ENCODE assay signal across 7 mouse cellular contexts in the genomic region with DNA sequence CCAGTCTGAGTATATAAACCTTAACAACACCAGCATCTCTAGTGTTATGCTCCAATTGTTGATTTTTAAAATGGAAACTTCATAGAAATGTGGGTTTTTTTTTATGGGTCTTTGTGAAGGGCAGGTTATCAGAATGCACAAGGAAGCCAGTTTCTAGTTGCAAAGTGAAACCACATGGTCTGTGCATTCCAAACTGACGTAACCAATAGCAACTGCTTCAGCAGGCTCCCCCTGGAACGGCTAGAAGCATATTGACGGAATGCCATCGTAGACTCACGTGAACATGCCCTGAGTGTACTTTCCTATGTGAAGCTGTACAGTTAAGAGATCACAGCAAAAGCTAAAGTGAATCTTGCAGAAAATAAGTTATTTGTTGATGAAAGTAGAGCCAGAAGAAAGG.
DNase-seq lines count a peak whose midpoint lies in the region; ATAC-seq and TF ChIP-seq lines count a peak whose summit lies in the region.

No protein-coding gene starts in this region.

- H3K4me2 ChIP-seq in heart, embryonic 14.5 days (ENCODE audit: low read length): peak overlapping the region; percentile 46
- no peak overlapping the region for H3K4me2 ChIP-seq in midbrain, embryonic 12.5 days (replicated peaks)

- no peaks in the 10 kb centered on the region; a peak in 1 of 4 replicates for H3K4me1 ChIP-seq in MEL (ENCODE audit: control insufficient read depth in 1 of 2, insufficient read depth in 2 of 2, low read length in 2 of 2)
- H3K4me1 ChIP-seq in heart, embryonic 14.5 days (ENCODE audit: control insufficient read depth in 2 of 2, insufficient read depth in 2 of 2, low read length in 2 of 2): peaks cover 0 to 8% of the 10 kb centered on the region in 2 experiments; a peak in 2 of 4 replicates
- H3K4me1 ChIP-seq in midbrain, embryonic 12.5 days: peaks cover 4% of the 10 kb centered on the region; the same call in 1 of the 2 replicates

- H3K27ac ChIP-seq in MEL (ENCODE audit: control insufficient read depth, low read depth, low read length): peak overlapping the region; percentile 29; the same call in 1 of the 2 replicates
- H3K27ac ChIP-seq in heart, embryonic 14.5 days (replicated peaks in 1 of 2; ENCODE audit: control insufficient read depth in 1 of 2, insufficient read depth in 1 of 2, low read depth in 2 of 2, low read length in 2 of 2): no peak overlapping the region
- no peak overlapping the region for H3K27ac ChIP-seq in midbrain, embryonic 12.5 days (replicated peaks)

- ATAC-seq in heart, embryonic 14.5 days (ENCODE audit: insufficient number of reproducible peaks, insufficient read depth, low FRiP score, low read depth): peak; percentile 64
- ATAC-seq in midbrain, embryonic 12.5 days (ENCODE audit: low FRiP score, low read depth): peak; percentile 88

- peak; percentile 52 for DNase-seq in MEL (ENCODE audit: low read depth, low spot score)
- peak; percentile 42 for DNase-seq in brain, adult 2 months (ENCODE audit: low read depth, low spot score)
- no peak for DNase-seq in adrenal gland, adult 2 months
- DNase-seq in kidney, adult 8-10 months: no peak
- no peak for DNase-seq in urinary bladder, postnatal 25 days (ENCODE audit: low spot score)

- no peak for TF ChIP-seq POLR2A in MEL (IDR thresholded peaks at IDR 0.05; ENCODE audit: control insufficient read depth in 1 of 2, insufficient read depth in 1 of 2, low read depth in 1 of 2, low read length in 2 of 2, poor library complexity in 1 of 2)

- H3K27me3 ChIP-seq in MEL (ENCODE audit: control insufficient read depth in 1 of 2, insufficient read depth in 2 of 2, low read length in 2 of 2): no peaks in the 10 kb centered on the region
- H3K27me3 ChIP-seq in heart, embryonic 14.5 days (ENCODE audit: control insufficient read depth, insufficient read depth, low read length): no peaks in the 10 kb centered on the region
- H3K27me3 ChIP-seq in midbrain, embryonic 12.5 days: no peaks in the 10 kb centered on the region

- no peak for TF ChIP-seq EP300 in MEL (IDR thresholded peaks at IDR 0.05; ENCODE audit: low read depth in 1 of 2, low read length in 2 of 2)

- WGBS in heart, embryonic 14.5 days: 9% methylated on average over 5 of the region's 5 CpGs
- WGBS in midbrain, embryonic 12.5 days: 29% methylated on average over 5 of the region's 5 CpGs

- no peaks in the 10 kb centered on the region for H3K79me2 ChIP-seq in MEL (ENCODE audit: control insufficient read depth, insufficient read depth, low read length, poor library complexity)

- TF ChIP-seq CTCF in MEL (IDR thresholded peaks at IDR 0.05 in 2 of 3, conservative IDR thresholded peaks at IDR 0.05 in 1 of 3; ENCODE audit: control insufficient read depth in 1 of 3, insufficient read depth in 1 of 3, low read depth in 2 of 3, low read length in 3 of 3, poor library complexity in 1 of 3, severe bottlenecking in 1 of 3): no peak

- H3K9me3 ChIP-seq in MEL (replicated peaks; ENCODE audit: insufficient read depth, low read length): no peaks in the 10 kb centered on the region
- no peaks in the 10 kb centered on the region for H3K9me3 ChIP-seq in heart, embryonic 14.5 days (ENCODE audit: control insufficient read depth, low read length)
- no peaks in the 10 kb centered on the region for H3K9me3 ChIP-seq in midbrain, embryonic 12.5 days

- TF ChIP-seq RAD21 in MEL (IDR thresholded peaks at IDR 0.05; ENCODE audit: low read depth, low read length): no peak

- peak overlapping the region; percentile 60 for H3K9ac ChIP-seq in MEL (ENCODE audit: control insufficient read depth, low read depth, low read length, poor library complexity, severe bottlenecking)
- H3K9ac ChIP-seq in heart, embryonic 14.5 days (ENCODE audit: low read length): no peak overlapping the region
- no peak overlapping the region for H3K9ac ChIP-seq in midbrain, embryonic 12.5 days (replicated peaks)

- H3K4me3 ChIP-seq in MEL (ENCODE audit: control insufficient read depth in 1 of 2, insufficient read depth in 1 of 2, low read depth in 2 of 2, low read length in 2 of 2): peak overlapping the region; percentile 26 to 57
- peak overlapping the region in 1 of 2 experiments; percentile 7; a peak in 1 of 4 replicates for H3K4me3 ChIP-seq in heart, embryonic 14.5 days (ENCODE audit: control insufficient read depth in 1 of 2, insufficient read depth in 1 of 2, low read depth in 1 of 2, low read length in 2 of 2)
- H3K4me3 ChIP-seq in midbrain, embryonic 12.5 days: no peak overlapping the region

- peaks cover 0 to 4% of the 10 kb centered on the region in 2 experiments; a peak in 1 of 4 replicates for H3K36me3 ChIP-seq in MEL (ENCODE audit: control insufficient read depth in 1 of 2, insufficient read depth in 2 of 2, low read length in 2 of 2)
- H3K36me3 ChIP-seq in heart, embryonic 14.5 days (ENCODE audit: control insufficient read depth, insufficient read depth, low read length): peaks cover 4% of the 10 kb centered on the region; the same call in 1 of the 2 replicates
- H3K36me3 ChIP-seq in midbrain, embryonic 12.5 days: no peaks in the 10 kb centered on the region

TF ChIP-seq in MEL, 35 proteins besides CTCF, POLR2A, EP300 and RAD21:
- TF ChIP-seq MEF2A (IDR thresholded peaks at IDR 0.05; ENCODE audit: extremely low read depth, insufficient replicate concordance, low read depth, low read length, poor library complexity, severe bottlenecking) (no peak), CHD1 (IDR thresholded peaks at IDR 0.05; ENCODE audit: low read depth, low read length) (no peak), KAT2A (conservative IDR thresholded peaks at IDR 0.05; ENCODE audit: low read depth, low read length) (no peak), GABPA (IDR thresholded peaks at IDR 0.05; ENCODE audit: low read depth, low read length) (no peak), MAX (IDR thresholded peaks at IDR 0.05; ENCODE audit: low read length) (peak; percentile 70), ETS1 (IDR thresholded peaks at IDR 0.05; ENCODE audit: low read depth, low read length) (peak; percentile 29; the same call in 1 of the 2 replicates), HCFC1 (IDR thresholded peaks at IDR 0.05; ENCODE audit: low read depth, low read length) (no peak), JUND (IDR thresholded peaks at IDR 0.05; ENCODE audit: low read depth, low read length) (no peak), BHLHE40 (IDR thresholded peaks at IDR 0.05; ENCODE audit: borderline replicate concordance, low read depth, low read length) (0 out of 2 replicates have a peak, but pooled peaks have one; percentile 47), MXI1 (IDR thresholded peaks at IDR 0.05; ENCODE audit: low read depth, low read length) (peak; percentile 69), MYC (IDR thresholded peaks at IDR 0.05; ENCODE audit: low read depth, low read length) (0 out of 2 replicates have a peak, but pooled peaks have one; percentile 35), RCOR1 (IDR thresholded peaks at IDR 0.05; ENCODE audit: low read depth, low read length) (no peak), NELFE (IDR thresholded peaks at IDR 0.05; ENCODE audit: low read depth, low read length) (no peak), MAZ (IDR thresholded peaks at IDR 0.05; ENCODE audit: low read depth, low read length) (no peak), SMC3 (IDR thresholded peaks at IDR 0.05; ENCODE audit: low read depth, low read length) (no peak), USF1 (IDR thresholded peaks at IDR 0.05; ENCODE audit: low read depth, low read length) (peak; percentile 43; the same call in 1 of the 2 replicates), POLR2AphosphoS2 (IDR thresholded peaks at IDR 0.05; ENCODE audit: low read length) (no peak), TAL1 (IDR thresholded peaks at IDR 0.05; ENCODE audit: low read length) (no peak), USF2 (IDR thresholded peaks at IDR 0.05; ENCODE audit: borderline replicate concordance in 1 of 2, insufficient read depth in 1 of 2, low read depth in 1 of 2, low read length in 2 of 2) (no peak), E2F4 (IDR thresholded peaks at IDR 0.05; ENCODE audit: borderline replicate concordance, low read depth, low read length) (no peak), ZC3H11A (IDR thresholded peaks at IDR 0.05; ENCODE audit: low read depth, low read length) (no peak), ZKSCAN1 (IDR thresholded peaks at IDR 0.05; ENCODE audit: low read depth, low read length) (no peak), ZMIZ1 (IDR thresholded peaks at IDR 0.05; ENCODE audit: low read depth, low read length) (no peak), POLR2AphosphoS5 (IDR thresholded peaks at IDR 0.05; ENCODE audit: borderline replicate concordance, low read depth, low read length) (no peak), CHD2 (IDR thresholded peaks at IDR 0.05; ENCODE audit: low read length) (no peak), UBTF (IDR thresholded peaks at IDR 0.05; ENCODE audit: borderline replicate concordance, insufficient read depth, low read depth, low read length) (no peak), GATA1 (IDR thresholded peaks at IDR 0.05; ENCODE audit: low read depth, low read length) (no peak), TBP (IDR thresholded peaks at IDR 0.05; ENCODE audit: low read depth, low read length) (no peak)
TF ChIP-seq in MEL: peak in this region for 6.

Comparison
In these comparisons a context has a peak if more than half of its experiments do, and no peak if none do; other contexts are left out.
1. DNase-seq: peak in MEL (single experiment) and brain, adult 2 months (single experiment); none in adrenal gland, adult 2 months (single experiment), kidney, adult 8-10 months (0 of 2) and urinary bladder, postnatal 25 days (single experiment).